Mouse (Mus musculus): ENCODE data around the gene Rtl5. TPM values are rescaled to one million over a fixed set of nuclear protein-coding genes. Genes with fewer than 3 reads are reported as not detected.

Gene Rtl5
- polyA plus RNA-seq (2017; shearing (Covaris generic)) = 0.48 TPM

DNA sequence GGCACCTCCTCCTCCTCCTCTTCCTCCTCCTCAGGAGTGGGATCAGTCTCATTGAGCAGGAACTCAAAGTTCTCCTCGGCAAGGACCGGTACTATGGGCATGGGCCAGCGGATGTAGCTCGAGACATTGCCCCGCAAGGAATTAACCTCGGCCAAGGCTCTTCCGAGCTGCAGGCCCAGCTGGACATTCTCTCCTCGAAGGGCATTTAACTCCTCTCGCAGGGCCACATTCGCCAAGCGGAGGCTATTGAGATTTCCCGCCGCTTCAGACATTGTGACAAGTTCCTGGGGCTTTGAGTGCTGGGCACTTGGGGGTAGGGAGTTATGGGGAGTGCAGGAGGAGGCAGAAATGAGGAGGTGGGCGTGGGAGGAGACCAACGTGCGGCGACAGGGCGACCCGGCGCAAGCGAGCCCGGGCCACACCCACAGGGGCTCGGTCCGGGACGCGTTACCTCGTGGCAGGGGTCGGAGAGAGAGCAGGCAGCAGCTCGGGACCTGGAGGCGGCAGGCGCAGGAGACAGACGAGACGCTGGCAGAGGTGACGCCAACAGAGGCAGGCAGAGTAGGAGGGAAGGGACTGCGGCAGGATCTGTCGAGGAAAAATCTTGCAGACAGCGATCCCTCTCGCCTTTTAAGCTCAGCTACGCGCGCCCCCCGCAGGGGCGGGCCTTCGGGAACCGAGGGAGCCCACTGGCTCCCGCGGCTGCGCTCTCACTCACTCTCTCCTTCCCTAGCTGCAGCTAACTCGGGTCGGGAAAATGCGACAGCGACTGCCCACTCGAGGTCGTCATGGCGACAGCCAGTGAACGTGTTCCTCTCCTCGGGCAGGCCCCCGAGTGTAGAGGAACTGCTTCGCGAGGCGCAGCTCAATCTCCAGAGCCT lies at the start of gene Rtl5:
TSS of gene Rtl5 (minus strand) at position 714 of the 881 bp plus-strand sequence.

DNA sequence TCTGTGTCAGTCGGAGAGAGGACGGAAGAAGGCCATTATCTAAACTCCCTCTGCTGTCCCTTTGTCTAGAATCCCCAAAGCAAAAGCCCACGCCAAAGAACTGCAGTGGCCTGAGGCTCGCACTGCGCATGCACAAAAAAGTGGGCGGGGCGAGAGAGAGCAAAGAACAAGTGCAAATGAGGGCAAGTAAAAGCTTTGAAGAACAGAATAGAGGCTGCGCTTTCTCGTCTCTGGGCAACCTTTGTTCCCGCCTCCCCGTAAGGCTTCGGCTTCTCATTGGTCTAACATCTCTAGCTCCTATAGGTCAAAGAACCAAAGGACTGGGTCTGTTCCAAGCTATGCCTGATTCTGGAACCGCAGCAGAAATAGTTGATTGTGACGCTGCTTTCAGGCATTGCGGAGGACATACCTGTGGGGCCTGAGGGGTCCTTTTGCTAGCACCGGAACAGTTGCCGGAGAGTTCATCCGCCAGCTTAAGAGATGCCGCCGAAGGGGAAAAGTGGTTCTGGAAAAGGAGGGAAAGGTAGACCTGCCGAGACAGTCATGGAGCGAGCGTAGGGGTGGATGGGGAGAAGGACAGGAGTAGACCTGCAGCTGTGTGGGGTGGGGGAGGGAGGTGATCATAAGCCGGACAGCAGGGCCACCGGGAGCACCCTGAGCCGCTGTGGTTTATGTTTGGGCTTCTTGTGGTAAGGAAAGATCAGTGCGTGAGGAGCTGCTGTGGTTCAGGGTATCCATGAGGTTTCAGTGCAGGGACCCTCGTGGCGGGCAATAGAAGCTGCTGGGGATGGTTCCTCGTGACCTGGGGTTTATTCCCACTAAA lies 48.1 kb upstream of the Rtl5 start, which contains the start of gene Pin4:
TSS of gene Pin4 (plus strand) at position 406 of the 823 bp plus-strand sequence.

Other genes starting within 250 kb of the Rtl5 start
- 0.92 TPM for gene Nhsl2, start 221.9 kb downstream of the Rtl5 start, polyA plus RNA-seq (2017; shearing (Covaris generic))
- 21.8 TPM for gene Pin4, start 48.1 kb upstream of the Rtl5 start, polyA plus RNA-seq (2017; shearing (Covaris generic))
- gene Ercc6l, start 85.8 kb upstream of the Rtl5 start, polyA plus RNA-seq (2017; shearing (Covaris generic)) = 2.9 TPM
- gene Rps4x, start 118.1 kb upstream of the Rtl5 start, polyA plus RNA-seq (2017; shearing (Covaris generic)) = 709 TPM
- gene Cited1, start 180.9 kb upstream of the Rtl5 start, polyA plus RNA-seq (2017; shearing (Covaris generic)) = not detected